Mouse (Mus musculus) hindbrain, embryonic 14.5 days (tissue): ENCODE results near the gene Slc12a5. TPM values are rescaled to one million over a fixed set of nuclear protein-coding genes. Genes with fewer than 3 reads are reported as not detected.
A peak's percentile ranks its signal among the peaks of the same experiment; 100 is the strongest.

ENCODE experiments used
- ATAC-seq: fragments of 200-750 bp; cut with Nextera tagmentation; 2 replicates; pipeline ENCODE4 v1.8.0; 2017; ENCODE audit warnings: moderate number of reproducible peaks, mild to moderate bottlenecking, moderate TSS enrichment, moderate library complexity; ENCODE audit not compliant: low FRiP score
- DNase-seq: peaks from one replicate; pipeline ENCODE4 v3.0.0-alpha.2; 2015; ENCODE audit warnings: low spot score
- H3K27ac ChIP-seq: fragments of 300-500 bp; sonication (generic); 2 replicates; pipeline ENCODE4 v1.5.1; 2014; ENCODE audit warnings: mild to moderate bottlenecking, moderate library complexity
- H3K27me3 ChIP-seq: fragments of 300-500 bp; sonication (generic); 2 replicates; pipeline ENCODE4 v1.6.1; 2014; ENCODE audit warnings: mild to moderate bottlenecking, low read length, mixed read lengths; ENCODE audit not compliant: control insufficient read depth, insufficient read depth
- H3K36me3 ChIP-seq: fragments of 300-500 bp; sonication (generic); replicated peaks from 2 replicates; pipeline ENCODE4 v1.6.1; 2014; ENCODE audit not compliant: control insufficient read depth, insufficient read depth
- H3K4me1 ChIP-seq: fragments of 300-500 bp; sonication (generic); replicated peaks from 2 replicates; pipeline ENCODE4 v1.6.1; 2014; ENCODE audit warnings: antibody characterized with exemption, low read length, mixed read lengths; ENCODE audit not compliant: control insufficient read depth, insufficient read depth
- H3K4me2 ChIP-seq: fragments of 300-500 bp; sonication (generic); replicated peaks from 2 replicates; pipeline ENCODE4 v1.6.1; 2014; ENCODE audit warnings: mild to moderate bottlenecking, moderate library complexity
- H3K4me3 ChIP-seq: fragments of 300-500 bp; sonication (generic); replicated peaks from 2 replicates; pipeline ENCODE4 v1.5.1; 2014; ENCODE audit warnings: mild to moderate bottlenecking, low read length
- H3K9ac ChIP-seq: fragments of 300-500 bp; sonication (generic); 2 replicates; pipeline ENCODE4 v1.6.1; 2014
- H3K9me3 ChIP-seq: fragments of 300-500 bp; sonication (generic); 2 replicates; pipeline ENCODE4 v1.6.1; 2016; ENCODE audit warnings: low read length; ENCODE audit not compliant: control insufficient read depth
- WGBS: fragments of 180-500 bp; shearing (Covaris S2); extraction: QIAGEN DNeasy Blood & Tissue Kit; methylation state at CpG from one replicate; pipeline ENCODE4 v1.1.7; 2014; 5-methylcytosine and 5-hydroxymethylcytosine counted together
- polyA plus RNA-seq: library from polyadenylated mRNA; unstranded; fragments of >200 nt; fragmentation: Nextera tagmentation; extraction: Ambion mirVana; gene quantifications from 2 replicates; pipeline ENCODE4 v1.2.1, GENCODE M21; 2014

Gene Slc12a5
- polyA plus RNA-seq, 1 experiment from 2014 or later: 62.1 TPM

GRCm38 (mm10) chr2:165032533-165032932 is 71.9 kb downstream of the Slc12a5 start:
- ATAC-seq (no peak), DNase-seq (peak; percentile 33)
- peaks cover 38% of the 10 kb centered on the region for H3K4me1 ChIP-seq
- H3K36me3 ChIP-seq: no peaks in the 10 kb centered on the region
- H3K9me3 ChIP-seq: no peaks in the 10 kb centered on the region
- 47% methylated on average over 3 of the region's 3 CpGs for WGBS
- no peak overlapping the region for H3K27ac ChIP-seq
- H3K9ac ChIP-seq: peak overlapping the region; percentile 98; the same call in 1 of the 2 replicates
- H3K4me2 ChIP-seq: peak overlapping the region; percentile 92
- H3K27me3 ChIP-seq: no peaks in the 10 kb centered on the region
- H3K4me3 ChIP-seq: peak overlapping the region; percentile 93

- H3K27ac ChIP-seq: no peak overlapping the region
- peak overlapping the region; percentile 98 for H3K9ac ChIP-seq
- no peaks in the 10 kb centered on the region for H3K27me3 ChIP-seq
- H3K4me2 ChIP-seq: peak overlapping the region; percentile 92
- ATAC-seq (no peak), DNase-seq (no peak)
- H3K36me3 ChIP-seq: no peaks in the 10 kb centered on the region
- H3K9me3 ChIP-seq: no peaks in the 10 kb centered on the region
- H3K4me3 ChIP-seq: peak overlapping the region; percentile 93
- 37% methylated on average over 6 of the region's 6 CpGs for WGBS
- H3K4me1 ChIP-seq: peaks cover 38% of the 10 kb centered on the region
Measured at GRCm38 (mm10) chr2:165033306-165033705, 72.7 kb downstream of the Slc12a5 start.

GRCm38 (mm10) chr2:165034131-165035057 is 73.8 kb downstream of the Slc12a5 start, which contains the start of gene Ncoa5:
Gene Ncoa5 (minus strand): TSS chr2:165034867.
- DNase-seq (peak; percentile 98), ATAC-seq (peak; percentile 97)
- Histone ChIP-seq H3K4me3 (peak within 1 kb of the TSS; percentile 93), H3K36me3 (no peaks in the 10 kb centered on the region), H3K27me3 (no peaks in the 10 kb centered on the region), H3K9ac (peak within 1 kb of the TSS; percentile 98), H3K27ac (peak within 1 kb of the TSS; percentile 91), H3K9me3 (no peaks in the 10 kb centered on the region), H3K4me1 (peaks cover 34% of the 10 kb centered on the region), H3K4me2 (peak within 1 kb of the TSS; percentile 92)
- WGBS: under 1% methylated on average over 95 of the region's 111 CpGs

- no peaks in the 10 kb centered on the region for H3K36me3 ChIP-seq
- peaks cover 34% of the 10 kb centered on the region for H3K4me1 ChIP-seq
- H3K4me3 ChIP-seq: peak overlapping the region; percentile 93
- peak overlapping the region; percentile 45 for H3K4me2 ChIP-seq
- peak overlapping the region; percentile 91 for H3K27ac ChIP-seq
- H3K9ac ChIP-seq: peak overlapping the region; percentile 7
- WGBS: 9% methylated on average over 5 of the region's 5 CpGs
- no peak for DNase-seq
- no peak for ATAC-seq
- H3K9me3 ChIP-seq: no peaks in the 10 kb centered on the region
- H3K27me3 ChIP-seq: no peaks in the 10 kb centered on the region
Measured at GRCm38 (mm10) chr2:165035058-165035431, 74.4 kb downstream of the Slc12a5 start.

GRCm38 (mm10) chr2:165037415-165037814 is 76.8 kb downstream of the Slc12a5 start:
- Histone ChIP-seq H3K9ac (no peak overlapping the region), H3K36me3 (no peaks in the 10 kb centered on the region), H3K4me3 (no peak overlapping the region), H3K27me3 (no peaks in the 10 kb centered on the region), H3K9me3 (no peaks in the 10 kb centered on the region), H3K4me1 (peaks cover 18% of the 10 kb centered on the region), H3K27ac (no peak overlapping the region), H3K4me2 (no peak overlapping the region)
- DNase-seq: no peak
- ATAC-seq: no peak
- 61% methylated on average over 4 of the region's 4 CpGs for WGBS

- peak overlapping the region; percentile 70 for H3K27ac ChIP-seq
- DNase-seq: no peak
- WGBS: 83% methylated on average over 5 of the region's 5 CpGs
Measured at GRCm38 (mm10) chr2:165042126-165042525, 81.5 kb downstream of the Slc12a5 start.

GRCm38 (mm10) chr2:165043090-165043636 is 82.6 kb downstream of the Slc12a5 start:
- Histone ChIP-seq H3K9ac (peak overlapping the region; percentile 39), H3K9me3 (no peaks in the 10 kb centered on the region), H3K27ac (peak overlapping the region; percentile 70), H3K27me3 (no peaks in the 10 kb centered on the region), H3K4me1 (peaks cover 9% of the 10 kb centered on the region), H3K36me3 (no peaks in the 10 kb centered on the region), H3K4me2 (peak overlapping the region; percentile 45), H3K4me3 (peak overlapping the region; percentile 9)
- peak; percentile 63 for DNase-seq
- peak; percentile 61 for ATAC-seq
- WGBS: 3% methylated on average over 17 of the region's 17 CpGs

More at GRCm38 (mm10) chr2:165042126-165042525, 81.5 kb downstream of the Slc12a5 start:
- Histone ChIP-seq H3K36me3 (no peaks in the 10 kb centered on the region), H3K4me1 (peaks cover 9% of the 10 kb centered on the region), H3K9ac (no peak overlapping the region), H3K4me3 (no peak overlapping the region), H3K27me3 (no peaks in the 10 kb centered on the region), H3K9me3 (no peaks in the 10 kb centered on the region), H3K4me2 (no peak overlapping the region)
- no peak for ATAC-seq

GRCm38 (mm10) chr2:165043729-165044128 is 83.1 kb downstream of the Slc12a5 start:
- Histone ChIP-seq H3K4me2 (peak overlapping the region; percentile 45), H3K27me3 (no peaks in the 10 kb centered on the region), H3K27ac (peak overlapping the region; percentile 70), H3K9ac (peak overlapping the region; percentile 39; the same call in 1 of the 2 replicates), H3K36me3 (no peaks in the 10 kb centered on the region), H3K9me3 (no peaks in the 10 kb centered on the region), H3K4me1 (peaks cover 9% of the 10 kb centered on the region), H3K4me3 (no peak overlapping the region)
- ATAC-seq (peak; percentile 33; the same call in 1 of the 2 replicates), DNase-seq (no peak)
- WGBS: 43% methylated on average over 2 of the region's 2 CpGs

GRCm38 (mm10) chr2:165049044-165049443 is 88.4 kb downstream of the Slc12a5 start:
- DNase-seq (no peak), ATAC-seq (no peak)
- Histone ChIP-seq H3K27me3 (no peaks in the 10 kb centered on the region), H3K9ac (no peak overlapping the region), H3K27ac (no peak overlapping the region), H3K36me3 (no peaks in the 10 kb centered on the region), H3K4me3 (no peak overlapping the region), H3K4me1 (peaks cover 1% of the 10 kb centered on the region), H3K9me3 (no peaks in the 10 kb centered on the region), H3K4me2 (no peak overlapping the region)
- WGBS: 40% methylated on average over 5 of the region's 5 CpGs
